Mouse (Mus musculus) hindbrain, embryonic 16.5 days (tissue): Measurements from ENCODE around the gene Ptprj. TPM values are rescaled to one million over a fixed set of nuclear protein-coding genes. Genes with fewer than 3 reads are reported as not detected.

Experiments
- ATAC-seq: fragments of 200-750 bp; cut with Nextera tagmentation; 2 replicates; pipeline ENCODE4 v1.8.0; 2017; ENCODE audit warnings: moderate TSS enrichment, moderate library complexity
- H3K27ac ChIP-seq: fragments of 300-500 bp; sonication (generic); 2 replicates; pipeline ENCODE4 v1.5.1; 2014; ENCODE audit warnings: low read depth, mild to moderate bottlenecking, control low read depth, low read length, moderate library complexity
- H3K27me3 ChIP-seq: fragments of 300-500 bp; sonication (generic); replicated peaks from 2 replicates; pipeline ENCODE4 v1.6.1; 2014; ENCODE audit warnings: low read length; ENCODE audit not compliant: control insufficient read depth, insufficient read depth
- H3K36me3 ChIP-seq: fragments of 300-500 bp; sonication (generic); 2 replicates; pipeline ENCODE4 v1.6.1; 2014; ENCODE audit warnings: mild to moderate bottlenecking, low read length, moderate library complexity, mixed read lengths; ENCODE audit not compliant: control insufficient read depth, insufficient read depth
- H3K4me1 ChIP-seq: fragments of 300-500 bp; sonication (generic); 2 replicates; pipeline ENCODE4 v1.6.1; 2014; ENCODE audit warnings: low read depth, low read length; ENCODE audit not compliant: control insufficient read depth, insufficient read depth
- H3K4me2 ChIP-seq: fragments of 300-500 bp; sonication (generic); 2 replicates; pipeline ENCODE4 v1.6.1; 2014; ENCODE audit warnings: mild to moderate bottlenecking, low read length, control low read depth, moderate library complexity
- H3K4me3 ChIP-seq: fragments of 300-500 bp; sonication (generic); 2 replicates; pipeline ENCODE4 v1.5.1; 2014; ENCODE audit warnings: mild to moderate bottlenecking, low read length, control low read depth, moderate library complexity
- H3K9ac ChIP-seq: fragments of 300-500 bp; sonication (generic); 2 replicates; pipeline ENCODE4 v1.6.1; 2014; ENCODE audit warnings: low read depth, mild to moderate bottlenecking, control low read depth, low read length, moderate library complexity
- H3K9me3 ChIP-seq: fragments of 300-500 bp; sonication (generic); 2 replicates; pipeline ENCODE4 v1.6.1; 2014; ENCODE audit warnings: mild to moderate bottlenecking, low read length, moderate library complexity; ENCODE audit not compliant: control insufficient read depth
- WGBS: fragments of 180-500 bp; shearing (Covaris S2); extraction: QIAGEN DNeasy Blood & Tissue Kit; methylation state at CpG from one replicate; pipeline ENCODE4 v1.1.7; 2014; 5-methylcytosine and 5-hydroxymethylcytosine counted together
- polyA plus RNA-seq: library from polyadenylated mRNA; unstranded; fragments of >200 nt; fragmentation: Nextera tagmentation; extraction: Ambion mirVana; gene quantifications from 2 replicates; pipeline ENCODE4 v1.2.1, GENCODE M21; 2015

Ptprj gene
- polyA plus RNA-seq, 1 experiment from 2014 or later, result 6.0 TPM

GRCm38 (mm10) chr2:90565192-90565929 lies 15.1 kb downstream of the Ptprj start:
- Histone ChIP-seq H3K9me3 (no peaks in the 10 kb centered on the region), H3K4me1 (peaks cover 9% of the 10 kb centered on the region), H3K27ac (no peak overlapping the region), H3K4me3 (no peak overlapping the region), H3K4me2 (no peak overlapping the region), H3K27me3 (no peaks in the 10 kb centered on the region), H3K9ac (no peak overlapping the region), H3K36me3 (no peaks in the 10 kb centered on the region)
- WGBS, result 96% methylated on average over 7 of the region's 7 CpGs
- no peak for ATAC-seq

GRCm38 (mm10) chr2:90564552-90564951 lies 15.9 kb downstream of the Ptprj start:
- H3K4me2 ChIP-seq, result no peak overlapping the region
- H3K36me3 ChIP-seq, result no peaks in the 10 kb centered on the region
- no peak overlapping the region for H3K27ac ChIP-seq
- WGBS, result 94% methylated on average over 8 of the region's 8 CpGs
- H3K4me1 ChIP-seq, result peaks cover 13% of the 10 kb centered on the region
- ATAC-seq, result no peak
- H3K27me3 ChIP-seq, result no peaks in the 10 kb centered on the region
- H3K9ac ChIP-seq, result no peak overlapping the region
- no peaks in the 10 kb centered on the region for H3K9me3 ChIP-seq
- H3K4me3 ChIP-seq, result no peak overlapping the region

GRCm38 (mm10) chr2:90563171-90563570 lies 17.3 kb downstream of the Ptprj start:
- no peak for ATAC-seq
- Histone ChIP-seq H3K4me3 (no peak overlapping the region), H3K9ac (no peak overlapping the region), H3K4me1 (peaks cover 13% of the 10 kb centered on the region), H3K36me3 (no peaks in the 10 kb centered on the region), H3K27me3 (no peaks in the 10 kb centered on the region), H3K27ac (no peak overlapping the region), H3K9me3 (no peaks in the 10 kb centered on the region), H3K4me2 (no peak overlapping the region)
- 82% methylated on average over 4 of the region's 4 CpGs for WGBS

GRCm38 (mm10) chr2:90562126-90562670 lies 18.2 kb downstream of the Ptprj start:
- peaks cover 13% of the 10 kb centered on the region for H3K4me1 ChIP-seq
- no peak for ATAC-seq
- H3K4me2 ChIP-seq, result no peak overlapping the region
- 75% methylated on average over 8 of the region's 8 CpGs for WGBS
- H3K4me3 ChIP-seq, result no peak overlapping the region
- H3K27me3 ChIP-seq, result no peaks in the 10 kb centered on the region
- H3K9me3 ChIP-seq, result no peaks in the 10 kb centered on the region
- H3K36me3 ChIP-seq, result no peaks in the 10 kb centered on the region
- no peak overlapping the region for H3K9ac ChIP-seq
- H3K27ac ChIP-seq, result no peak overlapping the region

GRCm38 (mm10) chr2:90560197-90560843 lies 20.1 kb downstream of the Ptprj start:
- 58% methylated on average over 6 of the region's 6 CpGs for WGBS
- Histone ChIP-seq H3K4me1 (peaks cover 8% of the 10 kb centered on the region), H3K9me3 (no peaks in the 10 kb centered on the region), H3K36me3 (no peaks in the 10 kb centered on the region), H3K4me2 (no peak overlapping the region), H3K27me3 (no peaks in the 10 kb centered on the region), H3K27ac (no peak overlapping the region), H3K9ac (no peak overlapping the region), H3K4me3 (no peak overlapping the region)
- ATAC-seq, result peak; percentile 55

- H3K9me3 ChIP-seq, result no peaks in the 10 kb centered on the region
- no peak overlapping the region for H3K4me2 ChIP-seq
- peaks cover 8% of the 10 kb centered on the region for H3K4me1 ChIP-seq
- no peak overlapping the region for H3K4me3 ChIP-seq
- ATAC-seq, result no peak
- H3K9ac ChIP-seq, result no peak overlapping the region
- no peak overlapping the region for H3K27ac ChIP-seq
- H3K27me3 ChIP-seq, result no peaks in the 10 kb centered on the region
- 87% methylated on average over 12 of the region's 12 CpGs for WGBS
- no peaks in the 10 kb centered on the region for H3K36me3 ChIP-seq
Observed at GRCm38 (mm10) chr2:90559688-90560196, 20.7 kb downstream of the Ptprj start.

- Histone ChIP-seq H3K27me3 (no peaks in the 10 kb centered on the region), H3K27ac (no peak overlapping the region), H3K9ac (no peak overlapping the region), H3K4me3 (no peak overlapping the region), H3K4me2 (no peak overlapping the region), H3K4me1 (peaks cover 8% of the 10 kb centered on the region), H3K36me3 (no peaks in the 10 kb centered on the region), H3K9me3 (no peaks in the 10 kb centered on the region)
- no peak for ATAC-seq
- 82% methylated on average over 2 of the region's 2 CpGs for WGBS
Observed at GRCm38 (mm10) chr2:90559015-90559687, 21.3 kb downstream of the Ptprj start.

- H3K4me2 ChIP-seq, result no peak overlapping the region
- H3K36me3 ChIP-seq, result no peaks in the 10 kb centered on the region
- no peak for ATAC-seq
- H3K27ac ChIP-seq, result no peak overlapping the region
- H3K27me3 ChIP-seq, result no peaks in the 10 kb centered on the region
- no peaks in the 10 kb centered on the region for H3K9me3 ChIP-seq
- no peak overlapping the region for H3K9ac ChIP-seq
- H3K4me3 ChIP-seq, result no peak overlapping the region
- WGBS, result 88% methylated on average over 11 of the region's 11 CpGs
- H3K4me1 ChIP-seq, result peaks cover 8% of the 10 kb centered on the region
Observed at GRCm38 (mm10) chr2:90558361-90558760, 22.1 kb downstream of the Ptprj start.

- Histone ChIP-seq H3K27ac (no peak overlapping the region), H3K27me3 (no peaks in the 10 kb centered on the region), H3K36me3 (no peaks in the 10 kb centered on the region), H3K9me3 (no peaks in the 10 kb centered on the region), H3K4me2 (no peak overlapping the region), H3K4me1 (peaks cover 8% of the 10 kb centered on the region), H3K9ac (no peak overlapping the region), H3K4me3 (no peak overlapping the region)
- WGBS, result 79% methylated on average over 3 of the region's 3 CpGs
- ATAC-seq, result no peak
Observed at GRCm38 (mm10) chr2:90557913-90558312, 22.5 kb downstream of the Ptprj start.
